Mouse (Mus musculus): ENCODE measurements around the gene Olfr857. TPM values are rescaled to one million over a fixed set of nuclear protein-coding genes. Genes with fewer than 3 reads are reported as not detected.
"Not testable (repeated sequence)": the region's sequence is repeated elsewhere in the genome, so short reads cannot be mapped to it uniquely, and the experiment has no call there.

The Olfr857 gene
- total RNA-seq (2022) = not detected

DNA sequence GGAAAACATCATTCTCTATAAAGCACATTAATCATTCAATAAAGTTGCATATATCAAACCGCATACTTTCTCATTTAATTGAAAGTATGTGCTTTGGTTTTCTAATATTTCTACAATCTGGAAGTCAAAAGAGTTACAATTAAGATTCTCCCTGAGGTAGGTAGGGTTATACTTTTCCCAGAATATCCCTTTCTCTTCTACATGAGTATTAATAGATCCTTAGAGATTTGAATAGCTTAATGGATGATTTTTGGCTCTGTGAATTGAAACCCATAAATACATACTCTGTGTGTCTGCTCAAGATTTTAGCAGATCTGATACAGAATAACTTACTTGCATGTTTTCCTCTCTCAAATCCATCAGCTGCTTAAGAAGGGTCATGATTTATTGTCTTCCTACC is at the start of gene Olfr857:
TSS of gene Olfr857 (plus strand) at position 301 of the 400 bp plus-strand sequence.
- no peak for DNase-seq (ENCODE audit: low spot score in 2 of 2)

DNA sequence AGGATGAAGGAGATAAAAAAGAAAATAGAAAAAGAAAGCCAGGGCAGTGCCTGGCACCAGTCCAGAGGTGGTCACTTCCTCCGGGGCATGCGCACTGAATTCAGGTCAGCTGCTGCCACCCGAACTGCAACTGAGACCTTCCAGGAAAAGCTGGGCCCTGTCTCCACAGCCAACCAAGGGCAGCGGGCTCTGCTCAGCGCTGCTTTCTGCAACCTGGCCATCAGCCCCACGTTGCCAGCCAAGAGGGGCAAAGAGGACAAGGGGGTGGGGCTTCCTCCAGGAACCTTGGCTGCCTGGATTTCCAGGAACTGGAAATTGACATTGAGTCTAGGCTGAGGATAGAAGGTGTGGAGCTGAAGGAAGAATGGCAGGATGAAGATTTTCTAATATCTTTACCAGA is 19.0 kb upstream of the Olfr857 start:
- no peak for DNase-seq (ENCODE audit: low spot score in 2 of 2)

DNA sequence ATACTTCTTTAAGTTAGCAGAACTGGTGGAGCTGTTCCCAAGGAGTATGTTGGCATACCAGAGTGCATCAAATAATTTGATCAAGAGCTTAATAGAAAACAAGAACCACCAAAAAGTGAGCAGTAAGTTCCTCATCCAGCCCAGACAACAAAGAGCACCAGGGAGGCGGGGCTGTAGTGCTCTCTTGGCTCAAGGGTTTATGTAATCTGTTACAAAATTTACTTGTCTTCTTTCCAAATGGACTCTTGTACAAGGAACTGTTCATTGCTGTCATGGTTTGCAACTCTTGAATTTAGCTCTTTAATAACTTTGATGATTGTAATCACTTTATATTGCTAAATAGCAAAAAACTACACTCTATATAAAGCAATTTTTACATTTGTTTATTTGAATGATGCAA is 17.8 kb upstream of the Olfr857 start:
- no peak for DNase-seq (ENCODE audit: low spot score in 2 of 2)

DNA sequence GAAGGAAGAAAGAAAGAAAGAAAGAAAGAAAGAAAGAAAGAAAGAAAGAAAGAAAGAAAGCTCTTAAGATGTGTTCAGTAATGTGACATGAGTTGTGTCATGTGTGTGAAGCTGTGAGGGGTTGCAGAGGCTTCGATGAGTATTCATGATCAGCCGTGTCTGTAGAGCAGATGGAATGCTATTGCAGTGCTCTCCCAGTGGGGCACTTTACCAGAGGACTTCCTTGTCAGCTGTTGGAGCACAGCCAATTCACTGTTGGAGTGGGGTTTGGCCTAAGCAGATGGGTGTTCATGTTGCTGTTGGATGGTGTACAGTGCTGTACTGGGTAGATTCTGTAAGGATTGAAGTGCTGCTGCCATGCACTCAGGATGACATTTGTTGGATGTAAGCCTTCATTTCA is 16.8 kb upstream of the Olfr857 start:
- DNase-seq (ENCODE audit: low spot score in 2 of 2) = no peak

DNA sequence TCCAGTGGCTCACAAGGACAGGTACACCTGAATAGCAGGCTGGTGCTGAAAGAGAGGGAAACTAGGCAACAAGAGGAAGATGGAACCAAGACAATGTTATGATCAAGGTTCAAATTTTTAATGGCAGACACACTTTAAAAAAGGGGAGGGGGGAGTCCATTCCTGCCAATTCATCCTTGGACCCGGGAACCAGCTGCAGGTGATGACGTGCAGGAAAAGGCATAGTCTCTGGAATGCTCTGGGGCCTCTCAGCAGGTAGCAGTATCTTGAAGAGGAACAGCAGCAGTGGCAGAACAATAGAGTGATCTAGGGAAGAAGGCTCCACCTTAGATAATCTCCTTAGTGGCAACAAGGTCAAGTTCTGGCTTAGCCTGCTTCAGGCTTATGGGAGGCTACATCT is 14.9 kb upstream of the Olfr857 start:
- DNase-seq (ENCODE audit: low spot score in 2 of 2) = not testable (repeated sequence)

DNA sequence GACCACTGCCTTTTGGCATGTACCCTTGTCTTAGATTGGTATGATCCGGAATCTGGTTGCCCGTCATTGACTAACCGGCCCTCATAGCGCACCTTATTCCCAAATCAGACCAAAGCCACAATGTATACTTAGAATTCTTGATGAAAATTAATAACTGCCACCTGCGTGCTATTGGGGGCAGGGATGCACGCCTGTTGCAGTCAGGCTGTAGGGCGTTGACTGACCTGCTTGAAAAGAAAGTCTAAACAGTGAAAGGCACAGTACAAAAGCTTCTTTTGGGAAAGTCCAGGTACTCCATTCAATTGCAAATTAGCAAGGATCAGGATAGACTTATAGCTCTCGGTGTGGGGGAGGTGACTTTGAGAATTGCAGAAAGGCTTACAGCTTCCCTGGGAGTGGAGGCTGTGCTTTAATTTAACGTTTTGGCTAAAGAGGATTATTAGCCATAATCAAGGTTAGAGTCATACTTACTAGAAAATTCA is 14.3 kb upstream of the Olfr857 start:
- not testable (repeated sequence) for DNase-seq (ENCODE audit: low spot score in 2 of 2)

DNA sequence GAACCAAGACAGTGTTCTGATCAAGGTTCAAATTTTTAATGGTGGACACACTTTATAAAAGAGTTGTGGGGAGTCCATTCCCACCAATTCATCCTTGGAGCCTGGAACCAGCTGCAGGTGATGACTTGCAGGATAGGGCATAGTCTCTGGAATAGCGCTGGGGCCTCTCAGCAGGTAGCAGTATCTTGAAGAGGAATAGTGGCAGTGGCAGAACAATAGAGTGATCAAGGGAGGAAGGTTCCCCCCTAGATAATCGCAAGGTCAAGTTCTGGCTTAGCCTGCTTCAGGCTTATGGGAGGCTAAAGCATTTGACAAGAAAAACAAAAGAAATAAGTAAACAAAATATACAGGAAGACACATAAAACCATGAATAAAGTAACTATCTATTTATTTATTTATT is 4.7 kb upstream of the Olfr857 start:
- not testable (repeated sequence) for DNase-seq (ENCODE audit: low spot score in 2 of 2)

Other genes with a start within 250 kb of the Olfr857 start
- gene Olfr850, start 231.2 kb upstream of the Olfr857 start, total RNA-seq (2022) = not detected
- gene Olfr851, start 216.1 kb upstream of the Olfr857 start, total RNA-seq (2022) = not detected
- gene Olfr853, start 168.4 kb upstream of the Olfr857 start, total RNA-seq (2022) = not detected
- gene Olfr854, start 142.1 kb upstream of the Olfr857 start, total RNA-seq (2022) = not detected
- gene Olfr855, start 126.8 kb upstream of the Olfr857 start, total RNA-seq (2022) = not detected
- 10 to 100 TPM; 13.2 to 16.8 (median 14.5) TPM for gene Zfp317, start 87.3 kb upstream of the Olfr857 start, total RNA-seq (2022)
- gene Olfr58, start 70.8 kb downstream of the Olfr857 start, total RNA-seq (2022) = not detected
- gene Olfr859, start 95.5 kb downstream of the Olfr857 start, total RNA-seq (2022) = not detected
- not detected for gene Olfr860, start 140.3 kb downstream of the Olfr857 start, total RNA-seq (2022)
- not detected for gene Olfr862, start 178.6 kb downstream of the Olfr857 start, total RNA-seq (2022)
- gene Olfr77, start 207.4 kb downstream of the Olfr857 start, total RNA-seq (2022) = not detected

All from gastrocnemius, adult 8-10 months (tissue).